Mouse (Mus musculus): ENCODE measurements around the gene Fgfr2.

- TF ChIP-seq MYOD1 (IDR thresholded peaks at IDR 0.05; ENCODE audit: control insufficient read depth, insufficient read length, low read depth) (no peak), CTCF (IDR thresholded peaks at IDR 0.05; ENCODE audit: control insufficient read depth, insufficient read depth, insufficient read length) (no peak), MAX (IDR thresholded peaks at IDR 0.05) (no peak)
Measured at GRCm38 (mm10) chr7:132088606-132089005, 1034.5 kb downstream of the Fgfr2 start.
